Mouse (Mus musculus) intestine, embryonic 14.5 days (tissue): ENCODE measurements at regions not wholly inside any gene's neighbourhood (a gene's known extent, or its start where the extent isn't known, plus 50 kb on each side); places are given as distances from the start of the nearest gene placed in this dataset.

Experiments used
- ATAC-seq: fragments of 200-750 bp; cut with Nextera tagmentation; replicated peaks from 2 replicates; pipeline ENCODE4 v1.8.0; 2017; ENCODE audit warnings: low read depth, moderate number of reproducible peaks, moderate TSS enrichment, moderate library complexity; ENCODE audit not compliant: low FRiP score, low TSS enrichment
- DNase-seq: peaks from one replicate; pipeline ENCODE4 v3.0.0-alpha.2; 2018; ENCODE audit warnings: low spot score
- H3K27ac ChIP-seq: fragments of 300-500 bp; sonication (generic); 2 replicates; pipeline ENCODE4 v1.5.1; 2014; ENCODE audit warnings: low read depth, mild to moderate bottlenecking, control low read depth
- H3K27me3 ChIP-seq: fragments of 300-500 bp; sonication (generic); replicated peaks from 2 replicates; pipeline ENCODE4 v1.6.1; 2014; ENCODE audit warnings: low read length, control low read depth; ENCODE audit not compliant: control insufficient read depth, insufficient read depth
- H3K36me3 ChIP-seq: fragments of 300-500 bp; sonication (generic); 2 replicates; pipeline ENCODE4 v1.6.1; 2014; ENCODE audit warnings: low read length, control low read depth; ENCODE audit not compliant: control insufficient read depth, insufficient read depth
- H3K4me1 ChIP-seq: fragments of 300-500 bp; sonication (generic); replicated peaks from 2 replicates; pipeline ENCODE4 v1.6.1; 2014; ENCODE audit warnings: low read length, control low read depth, mixed read lengths; ENCODE audit not compliant: control insufficient read depth, insufficient read depth
- H3K4me2 ChIP-seq: fragments of 300-500 bp; sonication (generic); 2 replicates; pipeline ENCODE4 v1.6.1; 2014; ENCODE audit warnings: low read length
- H3K4me3 ChIP-seq: fragments of 300-500 bp; sonication (generic); 2 replicates; pipeline ENCODE4 v1.5.1; 2014; ENCODE audit warnings: low read depth, low read length, control low read depth, mixed read lengths
- H3K9ac ChIP-seq: fragments of 300-500 bp; sonication (generic); 2 replicates; pipeline ENCODE4 v1.6.1; 2014; ENCODE audit warnings: mild to moderate bottlenecking, low read length
- H3K9me3 ChIP-seq: fragments of 300-500 bp; sonication (generic); 2 replicates; pipeline ENCODE4 v1.6.1; 2016; ENCODE audit warnings: low read length, control low read depth; ENCODE audit not compliant: control insufficient read depth
- WGBS: fragments of 180-500 bp; shearing (Covaris S2); extraction: QIAGEN DNeasy Blood & Tissue Kit; methylation state at CpG from one replicate; pipeline ENCODE4 v1.1.7; 2014; 5-methylcytosine and 5-hydroxymethylcytosine counted together

DNA sequence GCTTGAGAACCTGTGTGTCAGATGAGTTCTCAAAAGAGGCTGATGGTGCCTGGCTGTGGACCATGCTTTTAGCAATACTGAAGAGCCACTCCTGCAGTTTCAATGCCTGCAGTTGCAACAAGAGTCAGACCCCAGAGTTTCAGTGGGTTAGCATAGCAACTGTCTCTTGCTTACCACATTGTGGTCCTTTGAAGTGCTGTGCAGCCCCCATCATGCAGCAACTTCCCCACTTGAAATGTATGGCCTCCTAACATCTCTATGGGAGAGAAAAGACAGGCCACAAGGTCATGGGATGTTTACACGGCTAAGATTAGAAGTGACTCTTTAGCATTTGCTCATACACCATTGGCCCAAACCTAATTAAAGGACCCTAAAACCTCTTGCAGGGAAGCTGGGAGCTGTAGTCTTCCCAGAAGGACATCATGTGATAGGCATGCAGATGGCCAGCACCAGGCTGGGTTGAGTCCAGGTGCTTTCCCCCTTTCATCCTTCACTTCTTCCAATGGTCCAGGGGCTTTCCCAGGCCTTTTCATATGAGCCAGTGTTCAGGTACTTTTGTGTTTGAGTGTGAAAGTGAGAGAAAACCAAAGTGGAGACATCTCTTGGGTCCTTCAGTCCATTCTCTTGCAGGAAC is 1351.2 kb upstream of the A1bg start:
- H3K9ac ChIP-seq: no peak overlapping the region
- no peaks in the 10 kb centered on the region for H3K27me3 ChIP-seq
- 63% methylated on average over 1 of the region's 1 CpGs for WGBS
- ATAC-seq (no peak), DNase-seq (no peak)
- H3K9me3 ChIP-seq: no peaks in the 10 kb centered on the region
- H3K4me1 ChIP-seq: no peaks in the 10 kb centered on the region
- H3K27ac ChIP-seq: no peak overlapping the region
- no peak overlapping the region for H3K4me2 ChIP-seq
- H3K36me3 ChIP-seq: no peaks in the 10 kb centered on the region
- H3K4me3 ChIP-seq: no peak overlapping the region

DNA sequence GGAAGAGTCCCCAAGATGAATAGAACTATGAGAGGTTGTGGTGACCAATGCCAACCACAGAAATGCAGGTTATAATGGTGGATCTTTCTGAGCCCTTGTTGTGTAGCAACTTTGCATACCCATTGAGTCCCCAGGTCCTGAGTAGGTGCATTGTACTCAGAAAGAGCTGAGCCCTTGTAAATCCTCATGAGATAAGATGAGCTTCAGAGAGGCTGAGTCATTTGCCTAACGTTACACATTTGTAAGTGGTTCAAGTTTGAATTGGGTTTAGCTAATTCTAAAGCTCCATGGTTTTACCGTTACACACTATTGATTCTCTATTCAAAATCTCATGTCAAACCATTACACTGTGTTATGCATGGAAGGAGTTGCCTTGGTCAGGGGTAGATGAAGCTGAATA is 1349.9 kb upstream of the A1bg start:
- Histone ChIP-seq H3K27ac (no peak overlapping the region), H3K27me3 (no peaks in the 10 kb centered on the region), H3K36me3 (no peaks in the 10 kb centered on the region), H3K9me3 (no peaks in the 10 kb centered on the region), H3K4me3 (no peak overlapping the region), H3K4me2 (no peak overlapping the region), H3K4me1 (no peaks in the 10 kb centered on the region), H3K9ac (no peak overlapping the region)
- 83% methylated on average over 2 of the region's 2 CpGs for WGBS
- DNase-seq (no peak), ATAC-seq (no peak)

DNA sequence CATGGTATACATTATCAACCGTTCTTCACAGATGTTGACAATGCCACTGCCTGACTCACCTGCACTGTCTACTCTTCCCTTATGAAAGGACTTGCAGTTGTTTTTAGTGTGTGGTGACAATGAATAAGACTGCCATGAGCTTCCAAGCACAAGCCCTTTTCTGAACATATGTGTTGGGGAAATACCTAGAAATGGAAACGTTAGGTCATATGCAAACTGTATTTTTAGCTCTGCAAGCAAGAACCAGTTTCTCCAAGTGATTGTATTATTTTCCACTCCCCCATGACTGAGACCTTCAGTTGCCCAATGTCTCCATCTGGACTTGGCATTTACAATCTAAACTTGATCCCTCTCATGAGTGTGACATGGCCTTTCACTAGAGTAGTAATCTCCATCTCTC is 1348.6 kb upstream of the A1bg start:
- Histone ChIP-seq H3K4me1 (no peaks in the 10 kb centered on the region), H3K9ac (no peak overlapping the region), H3K4me2 (no peak overlapping the region), H3K36me3 (no peaks in the 10 kb centered on the region), H3K27ac (no peak overlapping the region), H3K4me3 (no peak overlapping the region), H3K27me3 (no peaks in the 10 kb centered on the region), H3K9me3 (no peaks in the 10 kb centered on the region)
- no peak for DNase-seq
- ATAC-seq: no peak
- WGBS: 88% methylated on average over 2 of the region's 2 CpGs

DNA sequence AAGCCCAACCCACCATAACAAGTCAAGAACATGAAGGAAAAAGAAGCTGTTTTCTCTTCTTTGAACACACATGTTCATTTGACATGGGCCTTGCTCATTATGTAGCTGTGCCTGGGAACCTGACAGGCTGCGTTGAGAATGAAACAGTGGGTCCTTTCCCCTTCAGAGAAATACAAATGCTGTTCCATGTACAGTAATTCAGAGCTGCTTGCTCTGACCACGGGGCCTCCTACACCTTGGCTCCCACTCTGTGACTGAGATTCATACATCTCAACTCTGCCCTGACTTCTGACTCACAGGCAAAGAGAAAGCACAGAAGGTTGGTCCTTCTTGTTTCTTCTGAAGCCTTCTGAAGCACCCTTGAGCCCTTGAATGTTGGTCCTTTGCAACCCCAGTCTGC is 1345.4 kb upstream of the A1bg start:
- no peaks in the 10 kb centered on the region for H3K9me3 ChIP-seq
- H3K27me3 ChIP-seq: no peaks in the 10 kb centered on the region
- 77% methylated on average over 2 of the region's 2 CpGs for WGBS
- no peak overlapping the region for H3K4me3 ChIP-seq
- no peaks in the 10 kb centered on the region for H3K4me1 ChIP-seq
- ATAC-seq (no peak), DNase-seq (peak; percentile 12)
- H3K4me2 ChIP-seq: no peak overlapping the region
- no peak overlapping the region for H3K27ac ChIP-seq
- H3K36me3 ChIP-seq: no peaks in the 10 kb centered on the region
- no peak overlapping the region for H3K9ac ChIP-seq

DNA sequence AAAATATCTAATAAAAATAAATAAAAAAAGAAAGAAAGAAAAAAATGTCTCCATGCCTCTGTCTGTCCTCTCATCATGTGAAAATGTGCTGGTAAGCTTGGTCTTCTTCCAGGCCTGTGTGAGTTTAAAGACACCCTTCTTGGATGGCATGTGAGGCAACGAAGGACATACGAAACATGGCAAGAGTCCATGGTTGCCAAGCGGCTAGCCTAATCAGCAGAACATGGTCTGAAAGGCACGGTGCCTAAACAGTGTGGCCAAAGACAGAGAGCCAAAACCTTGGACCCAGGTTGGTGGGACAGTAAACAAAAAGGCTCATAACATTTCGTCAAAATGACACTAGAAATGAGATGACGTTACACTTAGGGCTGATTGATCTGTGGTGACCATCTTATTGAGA is 1344.7 kb upstream of the A1bg start:
- ATAC-seq: no peak
- Histone ChIP-seq H3K27ac (no peak overlapping the region), H3K4me2 (no peak overlapping the region), H3K4me3 (no peak overlapping the region), H3K36me3 (no peaks in the 10 kb centered on the region), H3K9me3 (no peaks in the 10 kb centered on the region), H3K9ac (no peak overlapping the region), H3K4me1 (no peaks in the 10 kb centered on the region), H3K27me3 (no peaks in the 10 kb centered on the region)
- 90% methylated on average over 6 of the region's 6 CpGs for WGBS
- peak; percentile 27 for DNase-seq

DNA sequence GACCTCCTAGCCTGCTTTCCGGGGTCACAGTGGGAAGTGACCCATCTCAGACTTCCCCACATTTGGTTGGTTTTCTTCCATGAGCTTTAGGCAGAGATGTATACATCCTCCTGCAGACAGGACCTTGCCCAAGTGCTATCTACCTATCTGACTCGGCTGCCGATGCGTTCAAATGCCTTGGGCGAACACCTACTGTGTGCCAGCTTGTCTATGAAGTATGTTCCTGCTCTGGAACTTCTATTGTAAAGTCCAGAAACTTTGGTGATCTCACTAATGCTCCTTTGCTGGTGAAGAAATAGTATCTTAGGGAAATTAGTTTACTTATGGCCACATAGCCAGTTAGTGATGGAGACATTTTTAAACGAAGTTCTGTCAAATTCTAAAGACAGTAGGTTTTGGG is 1343.2 kb upstream of the A1bg start:
- Histone ChIP-seq H3K4me3 (no peak overlapping the region), H3K27me3 (no peaks in the 10 kb centered on the region), H3K36me3 (no peaks in the 10 kb centered on the region), H3K4me2 (no peak overlapping the region), H3K9ac (no peak overlapping the region), H3K4me1 (no peaks in the 10 kb centered on the region), H3K27ac (no peak overlapping the region), H3K9me3 (no peaks in the 10 kb centered on the region)
- DNase-seq (peak; percentile 21), ATAC-seq (no peak)
- WGBS: 93% methylated on average over 6 of the region's 6 CpGs

DNA sequence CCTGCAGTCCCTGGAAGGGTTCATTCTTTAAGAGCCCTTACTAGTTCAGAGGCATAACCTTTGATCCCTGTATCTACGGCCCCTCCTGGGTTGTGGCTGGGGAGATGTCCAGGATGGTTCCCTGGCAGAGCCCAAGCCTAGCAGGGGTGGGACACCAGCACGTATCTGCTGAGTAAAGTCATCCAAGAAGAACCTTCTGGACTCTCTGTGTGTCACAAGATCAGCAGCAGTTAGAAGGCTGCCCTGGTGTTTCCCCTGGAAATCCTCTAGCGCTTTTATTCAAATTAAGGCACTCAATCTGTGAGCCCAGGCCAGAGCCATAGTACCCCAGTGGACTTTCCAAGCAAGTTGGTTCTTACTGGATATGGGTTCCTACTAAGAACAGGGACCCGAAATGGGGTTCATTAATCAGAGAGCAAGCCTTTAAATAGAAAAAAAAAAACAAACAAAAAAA is 1342.7 kb upstream of the A1bg start:
- ATAC-seq (no peak), DNase-seq (no peak)
- WGBS: 80% methylated on average over 4 of the region's 4 CpGs
- Histone ChIP-seq H3K9me3 (no peaks in the 10 kb centered on the region), H3K4me2 (no peak overlapping the region), H3K9ac (no peak overlapping the region), H3K36me3 (no peaks in the 10 kb centered on the region), H3K27ac (no peak overlapping the region), H3K27me3 (no peaks in the 10 kb centered on the region), H3K4me1 (no peaks in the 10 kb centered on the region), H3K4me3 (no peak overlapping the region)

DNA sequence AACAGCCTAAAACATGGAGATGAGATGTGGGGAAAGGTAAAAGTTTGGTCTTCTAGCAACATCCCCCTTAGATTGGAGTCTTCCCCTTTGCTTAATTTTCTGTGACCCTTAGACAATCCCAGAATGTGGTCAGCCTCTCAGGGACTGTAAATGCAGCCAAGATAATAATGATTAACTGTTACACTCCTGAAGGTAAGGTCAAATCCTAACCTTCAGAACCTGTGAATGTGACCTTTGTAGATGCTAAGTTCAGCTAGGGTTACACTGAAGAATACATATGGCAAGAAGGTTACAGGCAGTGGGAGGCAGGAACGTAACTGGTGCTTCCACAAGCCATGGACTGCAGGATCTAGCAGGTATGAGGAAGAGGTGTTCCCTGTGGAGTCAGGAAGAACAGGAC is 1342.2 kb upstream of the A1bg start:
- Histone ChIP-seq H3K9me3 (no peaks in the 10 kb centered on the region), H3K27ac (no peak overlapping the region), H3K4me1 (no peaks in the 10 kb centered on the region), H3K36me3 (no peaks in the 10 kb centered on the region), H3K9ac (no peak overlapping the region), H3K4me2 (no peak overlapping the region), H3K27me3 (no peaks in the 10 kb centered on the region), H3K4me3 (no peak overlapping the region)
- WGBS: 73% methylated on average over 1 of the region's 1 CpGs
- no peak for DNase-seq
- ATAC-seq: no peak

DNA sequence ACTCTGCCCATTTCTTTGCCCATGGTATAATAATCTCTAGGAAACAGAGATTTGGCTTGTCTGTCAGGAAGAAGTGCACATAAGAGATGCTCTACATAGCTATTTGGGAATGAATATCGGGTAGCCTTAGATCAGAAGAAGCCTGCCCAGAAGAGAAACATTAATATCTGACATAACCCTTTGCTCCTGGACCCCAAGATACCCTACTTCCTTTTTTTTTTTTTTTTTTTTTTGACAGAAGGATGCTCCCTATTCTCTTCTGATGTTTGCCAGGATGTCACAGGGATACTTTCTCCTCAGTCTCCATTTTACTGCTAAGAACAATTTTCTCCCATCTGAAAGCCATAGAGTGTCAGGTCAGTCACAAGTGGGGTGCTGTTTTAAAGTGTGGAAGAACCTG is 1341.4 kb upstream of the A1bg start:
- no peak overlapping the region for H3K4me3 ChIP-seq
- WGBS: 95% methylated on average over 1 of the region's 1 CpGs
- no peaks in the 10 kb centered on the region for H3K36me3 ChIP-seq
- no peak overlapping the region for H3K27ac ChIP-seq
- H3K4me2 ChIP-seq: no peak overlapping the region
- H3K4me1 ChIP-seq: no peaks in the 10 kb centered on the region
- DNase-seq (no peak), ATAC-seq (no peak)
- H3K9ac ChIP-seq: no peak overlapping the region
- H3K27me3 ChIP-seq: no peaks in the 10 kb centered on the region
- H3K9me3 ChIP-seq: no peaks in the 10 kb centered on the region
